Mouse (Mus musculus): ENCODE results near the gene 4930453N24Rik.
A peak's percentile ranks its signal among the peaks of the same experiment; 100 is the strongest.

The 4930453N24Rik gene

DNA sequence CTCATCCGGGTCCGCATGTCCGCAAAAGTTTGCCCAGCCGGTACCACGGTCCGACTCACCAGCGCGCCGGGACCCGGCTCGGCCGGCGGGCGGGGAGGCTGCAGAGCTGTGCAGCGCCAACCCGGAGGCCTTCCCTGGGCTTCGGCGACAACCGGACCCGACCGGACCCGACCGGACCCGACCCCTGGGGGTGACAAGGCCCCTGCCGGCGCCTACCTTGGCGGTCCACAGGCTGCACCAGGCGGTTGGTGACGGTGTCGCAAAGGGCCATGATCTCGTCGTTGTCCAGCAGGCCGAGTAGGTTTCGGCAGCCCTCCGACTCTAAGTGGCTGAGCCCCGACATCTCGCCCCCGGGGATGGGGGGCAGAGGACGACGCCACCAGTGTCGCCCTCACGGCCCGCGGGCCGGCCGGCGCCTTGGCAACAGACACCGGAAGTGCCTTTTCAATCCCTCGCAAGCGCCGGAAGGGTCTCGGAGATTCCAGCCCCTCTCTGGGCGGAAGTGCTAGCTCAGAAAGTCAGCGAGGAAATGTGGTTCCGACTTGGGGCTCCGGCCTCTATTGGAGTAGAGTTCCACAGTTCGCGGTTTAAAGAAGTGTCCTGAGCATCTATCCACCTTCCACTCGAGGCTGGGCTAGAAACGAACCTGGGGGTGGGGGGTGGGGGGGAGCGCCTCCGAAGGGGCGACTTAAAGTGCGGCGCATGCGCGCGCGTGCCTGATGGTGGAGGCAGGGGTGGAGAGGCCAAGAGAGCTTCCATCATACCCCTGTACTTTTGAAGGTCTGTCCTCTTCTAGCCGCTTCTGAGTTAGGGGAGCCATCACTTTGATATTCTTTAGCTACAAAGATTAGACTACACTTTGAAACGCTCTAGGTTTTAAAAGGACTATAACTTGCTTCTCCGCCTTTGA lies at the start of gene 4930453N24Rik:
Gene 4930453N24Rik, minus strand, starts transcription at position 641 of the 910 bp plus-strand sequence.
- peak; percentile 90 for DNase-seq (ENCODE audit: low read depth, low spot score)

DNA sequence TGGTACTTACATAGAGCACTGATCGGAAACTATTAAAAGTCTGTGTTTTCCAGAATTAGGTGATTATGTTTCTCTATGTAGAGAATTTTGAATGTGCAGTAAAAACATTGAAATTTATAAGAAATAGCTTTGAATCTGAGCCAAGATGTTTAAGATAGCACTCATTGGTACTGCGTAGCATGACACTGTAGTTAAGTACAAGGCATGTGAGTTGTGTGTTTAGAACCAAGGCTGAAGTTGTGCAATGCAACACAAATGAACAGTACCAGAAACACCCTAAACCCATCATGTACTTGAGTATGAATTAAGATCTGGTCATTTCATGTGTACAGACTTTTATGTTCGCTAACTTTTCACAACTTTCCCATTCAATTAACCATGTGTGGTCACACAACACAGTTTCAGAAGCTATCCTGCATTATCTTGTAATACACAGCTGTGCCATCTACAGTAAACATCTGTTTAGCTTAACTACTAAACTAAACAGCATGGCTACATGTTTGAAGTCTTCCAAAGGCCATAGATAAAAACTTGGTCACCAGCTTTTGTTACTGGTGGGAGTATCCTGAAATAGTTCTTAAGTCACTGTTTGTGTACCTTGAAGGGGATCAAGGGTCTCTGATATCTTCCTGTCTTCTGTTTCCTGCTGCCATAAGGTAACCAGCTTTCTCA lies 46.3 kb upstream of the 4930453N24Rik start:
- no peak for DNase-seq (ENCODE audit: low read depth, low spot score)

DNA sequence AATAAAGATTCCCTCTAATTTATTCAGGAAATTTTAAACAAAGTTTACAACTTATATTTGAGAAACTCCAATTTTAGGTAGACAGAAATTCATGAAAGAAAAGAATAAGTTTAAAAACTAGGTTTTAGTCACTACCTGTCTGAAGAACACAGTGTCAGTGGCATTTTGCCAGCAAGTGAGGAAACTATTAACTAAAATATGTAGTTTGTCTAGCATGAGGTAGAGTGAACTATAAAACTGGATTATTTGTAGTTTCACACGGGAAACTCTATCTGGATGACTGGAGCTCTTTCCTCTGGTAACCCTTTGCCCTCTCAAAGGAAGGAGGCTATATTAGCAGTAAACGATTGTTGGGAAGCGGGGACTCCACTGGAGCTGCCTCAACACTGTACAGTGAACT lies 32.1 kb upstream of the 4930453N24Rik start:
- no peak for DNase-seq (ENCODE audit: low read depth, low spot score)

DNA sequence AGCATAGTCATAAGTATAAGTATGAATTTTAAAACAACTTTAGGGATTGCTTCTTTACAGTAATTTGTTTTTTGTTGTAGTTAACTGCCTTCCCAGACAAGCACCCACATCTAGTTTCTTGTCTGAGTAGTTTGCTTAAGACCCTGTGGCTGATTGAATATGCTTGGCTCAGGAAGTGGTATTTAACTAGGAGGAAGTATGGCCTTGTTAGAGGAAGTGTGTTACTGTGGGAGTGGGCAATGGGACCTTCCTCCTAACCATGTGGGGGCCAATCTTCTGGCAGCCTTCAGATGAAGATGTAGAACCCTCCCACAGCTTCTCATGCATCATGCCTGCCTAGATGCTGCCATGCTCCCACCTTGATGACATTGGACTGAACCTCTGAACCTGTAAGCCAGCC lies 30.7 kb upstream of the 4930453N24Rik start:
- no peak for DNase-seq (ENCODE audit: low read depth, low spot score)

DNA sequence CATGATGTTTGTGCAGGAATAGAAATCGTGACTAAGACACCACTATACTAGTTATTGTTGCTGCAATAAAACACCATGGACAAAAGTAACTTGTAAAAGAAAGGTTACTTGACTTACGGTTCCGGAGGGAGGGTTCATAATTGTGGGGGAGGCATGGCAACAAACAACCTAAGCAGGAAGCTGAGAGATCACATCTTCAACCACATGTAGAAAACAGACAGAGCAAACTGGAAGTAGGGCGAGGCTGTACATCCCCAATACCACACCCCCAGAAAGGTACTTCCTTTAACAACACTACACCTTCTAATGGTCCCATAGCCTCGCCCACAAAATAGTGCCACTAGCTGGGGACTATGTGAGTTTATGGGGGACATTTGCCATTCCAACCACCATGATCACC lies 29.4 kb upstream of the 4930453N24Rik start:
- DNase-seq (ENCODE audit: low read depth, low spot score), result no peak

DNA sequence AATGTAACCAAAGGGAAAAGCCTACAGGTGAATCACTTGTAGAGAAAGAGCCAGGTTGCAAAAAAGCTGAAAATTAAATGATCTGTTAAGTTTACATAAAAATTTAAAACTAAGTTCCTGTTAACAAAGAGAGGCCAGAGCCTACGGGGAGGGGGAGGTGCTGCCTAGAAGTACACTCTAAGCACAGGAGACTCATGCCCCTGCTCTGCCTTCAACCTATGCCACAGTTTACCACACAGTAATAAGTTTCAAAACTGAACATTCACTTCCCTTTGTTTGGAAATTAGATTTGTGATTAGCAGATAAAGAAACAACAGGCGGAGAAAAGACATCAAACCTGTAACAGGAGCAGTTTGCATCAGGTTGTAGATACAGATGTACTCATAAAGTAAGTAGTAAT lies 23.8 kb upstream of the 4930453N24Rik start:
- no peak for DNase-seq (ENCODE audit: low read depth, low spot score)

DNA sequence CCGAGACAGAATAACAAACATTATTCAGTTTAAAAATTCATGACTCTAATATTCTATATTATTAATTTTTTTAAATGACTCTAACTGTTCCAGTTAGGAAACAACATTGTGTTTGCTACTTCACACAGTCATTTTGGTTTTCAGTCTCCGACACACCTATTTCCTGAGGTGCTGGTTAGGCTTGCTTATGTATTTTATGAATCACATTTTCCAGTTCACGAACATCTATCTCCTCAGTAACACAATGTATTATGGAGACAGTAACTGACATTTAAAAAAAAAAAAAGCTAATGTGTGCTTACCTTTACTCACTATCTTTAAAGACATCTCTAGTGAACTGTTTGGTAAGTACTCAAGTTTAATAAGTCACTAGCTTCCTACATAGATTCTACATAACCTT lies 18.7 kb upstream of the 4930453N24Rik start:
- DNase-seq (ENCODE audit: low read depth, low spot score), result no peak

DNA sequence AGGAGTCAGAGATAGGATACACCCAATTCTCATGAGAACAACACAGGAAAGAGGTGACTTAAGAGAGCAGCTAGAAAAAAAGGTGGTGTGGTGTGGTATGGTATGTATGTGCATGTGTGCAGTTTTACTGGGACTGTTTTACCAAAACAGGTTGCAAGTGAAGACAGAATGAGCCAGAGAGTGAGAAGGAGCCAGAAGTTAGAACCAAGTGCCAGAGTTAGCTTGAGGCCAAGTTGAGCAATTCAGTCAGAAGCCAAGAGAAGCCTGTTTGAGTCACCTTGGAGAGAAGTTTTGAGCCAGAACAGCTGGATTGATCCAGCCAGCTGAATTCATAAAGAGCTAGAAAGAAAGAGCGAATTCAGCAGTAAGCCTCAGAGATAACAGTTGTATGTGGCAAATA lies 4.6 kb upstream of the 4930453N24Rik start:
- DNase-seq (ENCODE audit: low read depth, low spot score), result no peak

DNA sequence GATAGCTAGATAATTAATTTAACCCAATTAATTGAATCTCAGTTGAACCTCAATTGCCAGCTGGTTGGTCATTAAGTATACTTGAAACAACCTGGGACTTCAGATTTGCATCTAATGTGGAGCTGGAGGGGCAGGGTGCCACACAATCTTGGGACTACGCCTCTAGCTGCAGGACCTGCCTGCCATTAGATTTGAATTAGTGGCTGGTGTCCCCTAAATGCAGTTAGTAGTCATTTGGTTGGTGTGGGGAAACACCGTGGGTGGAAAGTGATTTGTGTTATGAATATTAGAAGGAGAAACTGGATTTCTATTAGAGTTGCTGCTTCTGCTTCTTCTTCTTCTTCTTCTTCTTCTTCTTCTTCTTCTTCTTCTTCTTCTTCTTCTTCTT lies 464 bp upstream of the 4930453N24Rik start:
- no peak for DNase-seq (ENCODE audit: low read depth, low spot score)

DNA sequence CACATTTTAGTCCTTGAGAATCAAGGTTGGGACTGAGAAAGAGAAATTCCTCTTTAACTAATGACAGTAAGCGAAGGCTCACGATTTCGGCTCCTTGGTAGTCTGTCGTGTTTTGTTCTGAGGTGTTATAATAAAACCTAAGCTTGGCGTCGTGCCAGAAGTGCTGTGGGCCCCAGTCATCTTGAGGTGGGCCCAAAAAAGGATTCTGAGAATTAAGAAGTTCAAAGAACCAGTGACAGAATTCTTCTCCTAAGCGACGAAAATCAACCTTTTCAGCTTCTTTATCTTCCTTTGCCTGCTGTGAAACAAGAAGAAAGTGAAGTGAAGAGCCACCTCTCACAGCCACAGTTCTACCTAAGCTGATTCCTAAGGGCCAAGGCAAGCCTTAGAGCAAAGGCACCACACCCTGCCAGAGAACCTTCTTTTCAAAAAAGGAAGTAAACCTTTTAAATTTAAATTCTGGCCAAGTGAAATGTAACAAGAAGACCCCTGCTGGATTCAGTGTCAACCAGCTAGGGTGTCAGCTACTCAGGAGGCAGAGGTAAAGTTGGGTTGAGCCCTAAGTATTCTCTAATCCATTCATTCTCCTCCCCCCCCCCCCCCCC lies 4.2 kb downstream of the 4930453N24Rik start:
- DNase-seq (ENCODE audit: low read depth, low spot score), result no peak

DNA sequence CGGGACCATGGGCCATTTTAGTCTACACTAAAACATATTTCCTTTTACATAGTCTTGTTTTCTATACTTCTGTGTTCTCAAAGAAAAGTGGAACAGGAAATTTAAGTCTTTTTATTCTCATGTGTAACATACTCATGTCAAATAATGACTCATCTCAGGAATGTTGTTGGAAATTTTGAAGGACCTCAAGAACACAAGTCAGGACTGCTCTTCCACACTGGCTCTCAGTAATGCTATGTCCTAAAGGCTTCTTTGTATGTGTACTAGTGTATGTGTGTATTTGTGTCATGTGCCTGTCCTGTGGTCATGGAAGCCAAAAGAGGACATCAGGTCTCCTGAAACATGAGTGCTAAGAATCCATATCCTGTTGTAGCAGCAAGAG lies 11.7 kb downstream of the 4930453N24Rik start:
- DNase-seq (ENCODE audit: low read depth, low spot score), result no peak

DNA sequence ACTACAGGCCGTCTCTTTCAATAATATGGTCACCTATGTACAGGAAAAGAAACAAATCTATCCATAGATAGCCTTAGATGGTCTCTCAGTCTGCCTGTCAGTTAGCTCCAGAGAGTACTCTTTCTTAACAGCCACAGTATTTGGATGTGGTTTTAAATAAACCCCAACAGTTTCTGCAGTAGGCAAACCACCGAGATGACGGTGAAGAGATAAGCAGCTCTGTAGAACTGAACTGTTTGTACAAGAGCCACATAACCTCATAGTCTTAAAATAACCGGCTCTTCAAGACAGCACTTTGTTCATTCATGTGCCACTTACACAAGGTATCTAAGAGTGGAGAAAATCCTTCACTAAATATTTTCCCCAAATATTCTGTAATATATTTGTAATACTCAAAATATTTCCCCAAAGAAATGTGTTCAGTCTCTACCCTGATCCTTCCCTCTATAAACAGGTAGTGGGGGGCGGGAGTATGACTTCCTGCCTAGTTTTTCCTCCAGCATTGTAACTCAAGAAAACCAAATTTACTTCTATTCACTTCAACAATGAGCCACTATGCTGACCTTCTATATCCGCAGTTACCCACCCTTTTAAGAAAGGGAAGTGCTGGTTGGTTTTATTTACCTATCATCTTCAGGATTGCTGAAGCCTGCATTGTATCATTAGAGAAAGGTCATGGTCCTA lies 12.3 kb downstream of the 4930453N24Rik start:
- DNase-seq (ENCODE audit: low read depth, low spot score), result no peak

DNA sequence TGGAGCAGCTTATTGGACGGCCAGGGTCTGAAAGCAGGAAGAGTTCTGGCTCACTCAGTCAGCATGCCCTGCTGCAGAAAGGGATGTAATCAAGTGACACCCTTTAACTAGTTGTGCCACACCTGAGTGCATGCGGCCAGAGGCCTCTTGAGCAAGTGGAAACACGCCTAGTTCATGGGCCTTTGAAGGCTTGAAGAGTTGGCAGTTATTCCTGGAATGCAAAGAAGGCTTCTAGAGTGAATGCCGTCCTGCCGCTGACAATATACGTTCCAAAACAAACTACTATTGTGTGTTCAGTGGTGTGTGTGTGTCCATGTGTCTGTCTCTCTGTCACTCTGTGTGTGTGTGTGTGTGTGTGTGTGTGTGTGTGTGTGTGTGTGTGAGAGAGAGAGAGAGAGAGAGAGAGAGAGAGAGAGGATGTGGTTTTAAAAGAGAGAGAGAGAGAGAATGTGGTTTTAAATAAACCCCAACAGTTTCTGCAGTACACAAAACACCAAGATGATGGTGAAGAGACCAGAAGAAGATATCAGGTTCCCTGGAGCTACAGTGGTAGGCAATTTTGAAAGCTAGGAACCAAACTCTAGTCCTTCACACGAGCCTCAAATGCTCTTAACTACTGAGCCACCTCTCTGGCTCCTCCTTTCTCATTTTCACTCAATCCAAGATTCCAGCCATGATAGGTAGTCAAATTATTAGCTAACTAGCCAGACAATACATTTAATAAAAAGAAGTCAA lies 13.1 kb downstream of the 4930453N24Rik start:
- no peak for DNase-seq (ENCODE audit: low read depth, low spot score)

DNA sequence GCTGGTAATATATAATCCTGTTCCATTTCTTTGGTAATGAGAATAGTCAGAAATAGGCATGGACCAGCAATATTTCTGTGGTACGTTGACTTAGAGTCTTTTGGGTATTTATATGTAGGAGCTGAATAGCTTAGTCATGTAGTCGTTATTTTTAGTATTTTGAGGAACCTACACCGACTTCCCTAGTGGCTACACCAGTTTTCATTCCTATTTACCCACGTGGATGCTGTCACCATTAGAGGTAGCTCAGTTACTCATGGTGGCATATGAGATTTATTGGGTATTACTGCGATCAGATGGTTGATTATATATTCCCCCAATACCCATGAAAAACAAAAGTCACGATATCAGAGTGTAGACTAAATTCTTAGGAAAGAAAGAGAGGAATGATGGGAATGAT lies 14.6 kb downstream of the 4930453N24Rik start:
- DNase-seq (ENCODE audit: low read depth, low spot score), result no peak

DNA sequence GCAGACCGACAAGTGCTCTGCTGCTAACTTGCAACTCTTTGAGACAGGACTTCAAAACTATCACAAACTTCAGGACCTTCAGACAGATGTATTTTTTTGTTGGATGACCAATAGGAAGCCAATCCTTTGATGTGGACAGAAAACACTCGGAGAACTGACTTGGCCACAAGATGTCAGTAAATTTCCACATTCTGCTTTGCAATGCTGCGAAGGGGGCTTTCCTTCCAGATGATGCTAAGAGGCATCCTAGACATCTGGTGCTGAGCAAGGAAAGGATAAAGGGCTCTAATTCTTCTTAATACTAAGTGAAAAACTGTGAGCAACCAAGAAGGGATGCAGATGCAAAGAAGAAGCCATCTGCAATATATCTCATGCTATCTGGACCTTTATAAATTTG lies 16.2 kb downstream of the 4930453N24Rik start:
- DNase-seq (ENCODE audit: low read depth, low spot score), result no peak

DNA sequence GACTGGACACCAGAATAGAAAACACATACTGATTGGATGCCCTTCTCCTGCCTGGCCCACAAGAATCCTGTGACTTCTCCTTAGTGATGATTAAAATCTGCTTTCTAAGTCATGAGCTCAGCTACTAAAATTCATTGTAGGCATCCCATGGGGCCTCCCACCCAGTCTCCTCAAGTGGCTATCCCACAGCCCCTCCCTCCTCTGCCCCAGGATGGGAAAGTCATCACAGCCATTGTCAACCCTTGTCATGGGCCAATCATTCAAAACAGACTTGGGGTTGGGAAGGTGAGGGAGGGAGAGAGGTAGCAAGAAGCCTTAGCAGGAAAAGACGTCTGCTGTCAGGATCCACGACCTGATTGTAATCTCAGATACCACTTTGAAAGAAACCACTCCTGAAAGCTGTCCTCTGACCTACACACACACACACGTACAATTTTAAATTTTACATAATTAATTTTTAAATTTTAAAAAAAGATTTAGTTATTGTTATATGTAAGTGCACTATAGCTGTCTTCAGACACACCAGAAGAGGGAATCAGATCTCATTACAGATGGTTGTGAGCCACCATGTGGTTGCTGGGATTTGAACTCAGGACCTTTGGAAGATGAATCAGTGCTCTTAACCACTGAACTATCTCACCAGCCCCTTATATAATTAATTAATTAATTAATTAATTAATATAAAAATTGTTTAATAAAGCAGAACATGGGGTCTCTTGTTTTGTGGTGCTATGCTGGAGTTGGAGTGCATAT lies 16.8 kb downstream of the 4930453N24Rik start:
- DNase-seq (ENCODE audit: low read depth, low spot score), result no peak

DNA sequence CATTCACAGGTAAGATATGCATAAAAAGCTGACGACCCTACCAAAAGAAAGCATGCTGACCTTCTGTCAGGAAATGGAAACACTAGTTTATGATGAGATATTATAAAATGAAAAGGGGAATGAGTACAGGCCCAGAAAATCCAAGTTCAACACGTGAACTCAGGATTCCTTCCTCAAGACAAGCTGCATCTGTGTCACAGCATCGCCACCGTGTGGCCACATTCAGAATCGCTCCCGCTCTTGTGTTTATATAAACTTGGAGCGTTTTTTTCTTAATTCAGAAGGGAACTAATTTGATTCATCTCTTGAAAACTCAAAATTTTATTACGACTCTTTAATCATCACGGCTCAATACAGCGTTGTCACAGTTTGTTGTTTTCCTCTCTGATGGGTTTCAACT lies 22.7 kb downstream of the 4930453N24Rik start:
- no peak for DNase-seq (ENCODE audit: low read depth, low spot score)

DNA sequence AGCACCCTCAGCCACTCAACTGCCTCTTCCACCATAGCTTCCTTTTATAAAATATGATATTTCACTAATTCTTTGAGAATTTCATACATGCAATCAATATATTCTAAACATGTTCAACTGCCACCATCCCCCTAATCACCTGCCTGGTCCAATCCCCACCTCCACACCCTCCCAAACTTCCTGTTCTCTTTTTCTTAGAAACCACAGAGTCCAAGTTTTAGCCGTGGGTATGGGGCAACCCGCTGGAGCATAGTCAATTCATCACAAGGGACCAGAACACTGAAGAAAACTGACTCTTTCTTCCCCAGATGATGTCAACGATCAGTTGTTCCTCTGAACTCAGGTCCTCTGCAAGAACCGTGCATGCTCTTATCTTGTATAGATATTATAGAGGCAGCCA lies 25.9 kb downstream of the 4930453N24Rik start:
- DNase-seq (ENCODE audit: low read depth, low spot score), result no peak

DNA sequence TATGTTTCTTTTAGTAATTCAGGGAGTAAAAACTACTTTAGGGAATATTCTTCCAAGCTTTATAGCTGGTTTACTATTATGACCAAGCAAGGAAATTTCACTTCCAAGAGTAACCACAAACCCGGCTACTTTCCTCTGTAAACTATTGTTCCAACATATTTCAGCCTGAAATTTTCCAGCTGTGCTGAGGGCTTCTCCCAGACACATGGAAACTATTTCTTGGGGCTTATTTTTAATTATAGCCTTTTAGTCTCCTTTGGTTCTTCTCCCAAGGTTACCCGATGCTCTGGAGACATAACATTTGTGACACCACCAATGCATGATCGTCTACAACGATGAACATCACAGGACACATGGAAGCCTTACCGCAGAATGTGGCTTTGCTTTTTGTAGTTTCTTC lies 33.7 kb downstream of the 4930453N24Rik start:
- no peak for DNase-seq (ENCODE audit: low read depth, low spot score)

DNA sequence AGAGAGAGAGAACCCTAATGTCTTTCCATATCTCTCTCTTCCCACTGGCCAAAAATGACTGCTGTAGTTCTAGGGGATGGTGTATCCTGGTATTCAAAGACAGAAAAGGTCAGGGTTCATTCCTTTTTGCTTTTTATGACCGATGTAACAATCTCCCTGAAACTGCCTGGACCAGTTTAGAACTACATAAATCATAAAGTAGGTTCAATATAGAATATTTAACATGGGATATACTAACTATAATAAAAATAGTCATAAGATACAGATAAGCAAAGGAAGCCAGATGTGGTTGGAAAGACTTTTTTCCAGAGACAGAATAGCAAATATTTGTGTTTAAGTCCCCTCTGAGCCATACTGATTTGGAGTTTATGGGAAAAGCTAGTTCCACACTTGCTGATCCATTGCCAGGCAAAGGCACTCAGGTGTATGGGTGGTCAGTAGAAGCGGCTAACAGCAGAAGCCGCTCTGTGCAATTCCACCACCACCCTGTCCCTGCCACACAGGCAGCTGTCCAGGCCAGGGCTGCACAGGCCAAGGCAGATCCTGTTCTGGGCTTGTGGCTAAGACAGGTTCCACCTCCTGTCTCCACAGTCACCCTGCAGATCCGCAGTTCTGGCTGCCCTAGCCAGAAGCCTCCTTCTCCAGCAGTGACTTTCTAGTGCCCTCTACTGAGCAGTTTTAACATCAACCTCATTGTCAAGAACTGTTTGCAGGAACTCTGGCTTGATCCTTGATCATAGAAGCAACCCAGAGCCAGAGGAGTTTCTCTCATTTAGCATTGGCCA lies 47.5 kb downstream of the 4930453N24Rik start:
- DNase-seq (ENCODE audit: low read depth, low spot score), result peak; percentile 24
